Mouse (Mus musculus) spleen, postnatal 36 days (tissue): ENCODE measurements around the gene Rab20.
"Not testable (repeated sequence)": the region's sequence is repeated elsewhere in the genome, so short reads cannot be mapped to it uniquely, and the experiment has no call there.

Source experiments
- DNase-seq, 2 experiments: peaks; one replicate each; pipeline ENCODE4 v3.0.0; 2022; ENCODE audit warnings: low spot score in 2 of 2, mixed read lengths in 1 of 2

Rab20 gene

DNA sequence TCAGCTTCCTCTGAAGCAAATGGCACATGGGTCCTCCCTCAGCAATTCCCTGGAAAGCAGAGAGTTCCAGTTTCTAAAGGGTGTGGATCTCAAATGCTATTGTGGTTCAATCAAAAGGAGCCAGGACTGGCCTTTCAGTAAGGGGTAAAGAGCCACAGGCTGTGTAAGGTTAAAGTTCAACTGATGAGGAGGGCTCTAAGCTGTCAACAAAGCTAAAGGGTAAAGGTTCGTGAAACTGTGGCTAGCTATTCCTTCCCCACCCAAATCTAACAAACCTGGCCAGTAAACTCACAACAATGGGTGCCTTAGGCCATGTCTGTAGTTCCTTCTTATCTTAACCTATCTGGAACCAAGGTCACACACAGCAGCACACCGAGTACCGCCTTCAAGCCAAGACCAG, 3.4 kb upstream of the Rab20 start:
- no peak for DNase-seq

DNA sequence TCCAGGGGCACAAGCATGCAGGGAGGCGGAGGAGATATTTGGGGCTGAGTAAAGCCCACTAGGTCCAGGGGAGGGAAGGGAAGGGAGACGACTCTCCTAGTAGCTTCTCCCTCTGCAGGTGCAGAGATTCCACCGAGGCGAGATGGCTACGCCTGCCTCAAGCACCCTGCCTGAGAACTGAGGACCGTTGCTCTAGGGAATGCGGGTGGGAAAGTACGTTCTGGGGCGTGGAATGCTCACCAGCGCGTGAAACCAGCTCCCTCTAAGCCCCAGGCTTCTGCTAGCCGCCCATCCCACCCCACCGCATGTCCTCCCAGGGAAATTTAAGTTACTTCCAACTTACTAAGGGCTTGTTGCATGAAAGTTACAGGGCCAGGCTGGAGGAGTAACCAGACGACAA, 1.1 kb upstream of the Rab20 start:
- no peak for DNase-seq

DNA sequence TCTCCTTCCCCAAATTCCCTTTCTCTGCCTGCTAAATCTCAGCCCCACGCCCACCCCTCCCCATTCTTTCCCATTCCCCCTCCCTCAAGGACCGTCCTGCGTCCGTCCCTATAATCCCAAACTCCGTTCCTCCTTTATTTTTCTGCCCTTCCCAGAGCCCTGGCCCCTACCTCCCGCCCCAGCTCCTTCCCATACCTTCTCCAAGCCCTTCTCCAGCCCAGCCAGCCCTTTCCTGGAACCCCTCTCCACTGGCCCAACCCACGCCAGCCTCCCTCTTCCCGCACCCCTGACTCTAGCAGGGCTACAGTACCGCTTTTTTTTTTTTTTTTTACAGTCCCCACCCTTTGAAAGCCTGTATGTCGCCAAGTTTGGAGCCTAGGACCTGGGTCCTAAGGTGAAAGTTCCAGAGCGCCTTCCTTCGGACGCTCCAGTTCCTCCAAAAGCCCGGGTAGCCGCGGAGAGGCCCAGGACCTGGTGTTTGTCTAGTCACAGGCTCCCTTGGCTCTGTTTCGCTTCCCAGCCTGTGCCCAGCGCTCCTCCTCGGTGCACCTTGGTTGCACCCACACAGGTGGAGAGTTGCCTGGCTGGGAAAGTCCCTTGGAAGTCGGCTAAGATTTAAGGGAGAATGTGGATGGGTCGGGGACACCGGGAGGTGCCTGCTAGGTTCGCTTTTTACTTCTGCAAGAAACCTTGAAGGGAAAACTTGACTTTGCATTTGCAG, 457 bp upstream of the Rab20 start:
- no peak for DNase-seq

DNA sequence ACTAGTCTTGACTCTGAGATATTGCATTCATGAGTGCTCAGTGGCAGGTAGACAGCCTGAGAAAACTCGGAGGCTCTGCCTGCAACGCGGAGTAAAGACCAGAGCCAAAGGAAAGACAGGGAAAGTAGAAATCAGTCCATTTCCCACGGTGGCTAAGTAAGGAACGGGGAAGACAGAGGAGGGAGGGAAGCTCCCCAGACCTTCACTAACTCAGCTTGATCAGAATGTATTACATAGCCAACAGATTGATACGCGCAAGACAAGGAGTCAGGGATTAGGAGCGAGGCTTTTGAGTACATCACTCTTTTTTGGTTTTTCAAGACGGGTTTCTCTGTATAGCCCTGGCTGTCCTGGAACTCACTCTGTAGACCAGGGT, 1.3 kb downstream of the Rab20 start:
- no peak for DNase-seq

DNA sequence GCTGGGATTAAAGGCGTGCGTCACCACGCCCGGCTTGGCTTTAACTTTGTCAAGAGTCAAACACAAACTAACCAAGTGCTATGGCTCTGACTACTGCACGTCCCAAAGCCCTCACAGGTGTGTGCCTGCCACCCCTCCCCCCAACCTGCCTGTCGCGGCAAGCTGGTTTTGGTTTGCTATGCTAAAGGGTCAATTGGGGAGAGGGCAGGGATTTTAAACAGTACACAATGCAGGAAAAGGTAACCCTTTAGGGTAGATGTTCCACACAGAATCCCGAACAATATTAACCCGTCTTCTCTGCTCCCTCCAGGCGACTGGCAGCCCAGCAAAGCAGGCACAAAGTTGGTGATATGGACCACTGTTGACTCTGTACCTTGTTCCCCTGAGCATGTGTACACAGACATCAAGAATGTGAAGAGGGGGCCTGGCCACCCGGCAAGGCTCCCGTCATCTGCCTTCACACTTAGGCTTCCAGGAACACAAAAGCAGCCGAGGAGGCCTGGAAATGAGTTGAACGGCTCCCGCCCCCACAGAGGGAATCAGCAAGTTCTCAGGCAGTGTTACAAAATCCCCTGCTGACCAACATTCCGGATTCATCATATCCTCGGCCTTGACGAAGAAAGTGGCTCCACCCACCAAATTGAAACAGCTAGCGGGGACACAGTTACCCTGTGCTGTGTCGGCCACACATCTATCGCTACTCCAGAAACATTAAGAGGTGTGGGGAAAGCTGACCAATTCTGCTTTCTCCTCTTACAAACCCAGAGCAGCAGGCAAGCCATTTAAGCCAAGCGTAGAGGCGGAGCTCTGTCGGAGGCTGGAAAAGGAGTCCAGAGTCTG, 2.0 kb downstream of the Rab20 start:
- peak; percentile 22 to 47 for DNase-seq

DNA sequence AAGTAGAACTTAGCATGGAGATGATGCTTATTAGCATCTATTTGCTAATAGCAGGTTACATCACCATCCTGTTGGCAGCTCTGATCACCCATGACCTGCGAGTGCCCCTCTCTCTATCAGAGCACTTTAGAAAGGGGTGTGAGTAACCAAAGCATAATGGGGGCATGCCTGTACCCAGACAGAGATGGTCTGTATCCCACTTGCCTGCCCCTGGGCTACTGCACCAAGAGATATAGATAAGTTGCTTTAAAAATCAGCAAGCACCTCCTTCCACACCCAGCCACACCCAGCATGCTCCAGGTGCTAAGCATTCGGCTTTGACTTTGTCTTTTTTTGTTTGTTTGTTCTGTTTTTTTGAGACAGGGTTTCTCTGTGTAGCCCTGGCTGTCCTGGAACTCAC, 2.6 kb downstream of the Rab20 start:
- DNase-seq, result no peak

DNA sequence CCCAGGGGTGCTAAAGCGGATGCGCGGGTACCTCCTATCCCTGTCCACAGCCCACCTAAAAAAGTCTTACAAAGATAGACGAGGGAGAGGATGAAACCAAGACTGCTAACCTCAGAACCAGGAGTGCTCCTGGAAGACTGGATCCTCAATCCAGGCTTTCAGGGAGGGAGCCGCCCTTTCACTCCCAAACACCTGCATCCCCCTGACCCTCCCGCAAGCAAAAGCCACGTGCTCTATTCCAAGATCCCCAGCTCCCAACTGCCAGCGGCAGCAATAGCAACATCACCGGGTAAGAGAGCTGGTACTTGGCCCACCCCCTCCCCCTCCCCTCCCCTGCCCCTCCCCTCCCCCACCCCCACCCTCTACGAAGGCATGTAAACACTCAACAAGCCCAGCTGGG, 3.1 kb downstream of the Rab20 start:
- no peak for DNase-seq

DNA sequence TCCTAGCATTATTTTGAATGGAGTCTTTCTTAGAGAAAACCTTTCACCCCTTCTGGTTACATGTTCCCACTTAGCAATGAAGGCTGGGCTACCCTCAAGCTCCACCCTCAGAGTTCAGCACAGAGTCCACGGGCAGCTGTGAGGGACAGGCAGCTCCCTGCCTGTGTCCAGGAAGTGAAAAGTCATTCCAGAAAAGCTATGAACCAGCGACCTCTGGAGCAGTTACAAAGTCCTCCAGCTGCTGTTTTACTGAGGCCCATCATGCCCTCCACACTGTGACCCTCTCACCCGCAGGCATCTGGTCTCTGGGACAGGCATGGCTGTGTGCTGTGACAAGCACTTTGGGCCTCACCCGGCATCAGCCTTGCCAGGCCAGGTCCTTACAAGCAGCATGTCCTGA, 5.4 kb downstream of the Rab20 start:
- DNase-seq, result no peak

DNA sequence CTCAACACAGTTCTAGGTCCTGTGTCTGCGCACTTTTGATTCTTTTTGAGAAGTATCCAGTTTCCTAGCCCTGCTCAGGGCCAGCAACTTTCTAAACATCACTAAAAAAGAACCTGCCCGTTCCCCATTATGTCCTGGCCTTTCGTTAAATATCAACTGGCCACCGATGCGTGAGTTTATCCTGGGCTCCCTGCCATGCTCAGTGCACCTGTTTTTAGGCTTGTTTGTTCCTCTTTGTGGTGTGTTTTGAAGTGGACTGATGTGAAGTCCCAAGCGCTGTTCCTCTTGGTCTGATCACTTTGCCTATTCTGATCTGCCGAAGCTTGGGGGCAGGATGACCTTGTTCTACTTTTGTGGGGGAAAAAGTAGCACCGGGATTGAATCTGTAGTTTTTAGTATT, 7.2 kb downstream of the Rab20 start:
- no peak for DNase-seq

DNA sequence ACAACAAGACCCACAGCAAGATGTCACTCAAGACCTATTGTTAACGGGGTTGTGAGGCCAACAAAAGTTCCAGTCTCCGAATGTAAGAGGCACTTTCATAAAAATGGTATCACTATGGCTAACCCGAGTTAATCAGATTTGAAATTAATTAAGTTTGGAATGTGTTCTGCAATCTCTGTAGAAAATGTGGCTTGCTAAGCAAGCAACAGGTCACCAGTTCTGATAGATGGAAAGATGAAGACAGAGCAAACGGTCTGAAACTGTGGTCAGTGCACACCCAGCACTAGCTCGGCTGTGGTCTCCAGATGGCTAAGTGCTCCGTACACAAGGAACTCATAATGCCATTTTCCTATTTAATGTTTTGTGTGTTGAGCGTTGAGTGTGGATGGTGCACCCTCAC, 7.8 kb downstream of the Rab20 start:
- no peak for DNase-seq

DNA sequence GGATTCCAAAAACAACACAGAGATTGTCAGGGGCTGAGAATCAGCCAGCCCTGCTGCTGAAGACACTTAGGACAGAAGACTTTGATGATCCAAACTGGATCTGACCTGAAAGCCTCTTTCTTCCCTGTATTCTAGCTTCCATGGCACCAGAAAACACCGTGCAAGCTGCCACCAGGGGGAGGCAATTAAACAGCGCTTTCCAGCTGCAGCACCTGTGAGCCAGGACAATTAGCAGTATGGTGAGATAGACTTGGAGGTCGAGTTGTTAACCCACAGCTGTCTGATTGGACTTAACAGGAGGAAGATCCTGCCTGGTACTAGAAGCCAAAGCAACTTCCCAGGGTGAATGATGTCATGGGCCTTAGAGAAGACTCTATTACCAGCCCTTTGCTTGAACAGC, 9.4 kb downstream of the Rab20 start:
- DNase-seq, result no peak

DNA sequence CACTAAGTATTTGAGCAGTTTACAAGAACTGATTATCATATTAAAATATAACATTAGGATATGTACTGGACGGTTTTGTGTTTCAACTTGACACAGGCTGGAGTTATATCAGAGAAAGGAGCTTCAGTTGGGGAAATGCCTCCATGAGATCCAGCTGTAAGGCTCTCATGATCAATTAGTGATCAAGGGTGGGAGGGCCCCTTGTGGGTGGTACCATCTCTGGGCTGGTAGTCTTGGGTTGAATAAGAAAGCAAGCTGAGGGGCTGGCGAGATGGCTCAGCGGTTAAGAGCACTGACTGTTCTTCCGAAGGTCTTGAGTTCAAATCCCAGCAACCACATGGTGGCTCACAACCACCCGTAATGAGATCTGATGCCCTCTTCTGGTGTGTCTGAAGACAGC, 12.0 kb downstream of the Rab20 start:
- not testable (repeated sequence) for DNase-seq

DNA sequence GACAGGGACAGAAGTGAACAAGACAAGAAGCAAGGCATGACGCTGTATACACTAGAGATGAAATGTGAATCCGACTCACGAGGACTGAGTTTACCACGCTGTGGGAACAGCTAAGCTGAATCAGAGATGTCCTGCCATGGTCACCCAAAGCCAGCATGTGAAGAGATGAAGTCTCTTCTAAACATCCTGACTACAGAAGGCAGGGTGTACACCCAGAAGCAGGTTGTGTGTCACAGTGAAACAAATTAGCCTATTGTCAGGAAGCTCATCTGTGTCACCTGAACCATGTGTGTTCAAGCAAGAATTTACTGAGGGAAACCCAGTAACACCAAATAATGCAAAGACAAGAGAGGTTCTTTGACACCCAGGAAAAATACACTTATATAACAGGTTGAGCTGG, 12.9 kb downstream of the Rab20 start:
- DNase-seq, result no peak

DNA sequence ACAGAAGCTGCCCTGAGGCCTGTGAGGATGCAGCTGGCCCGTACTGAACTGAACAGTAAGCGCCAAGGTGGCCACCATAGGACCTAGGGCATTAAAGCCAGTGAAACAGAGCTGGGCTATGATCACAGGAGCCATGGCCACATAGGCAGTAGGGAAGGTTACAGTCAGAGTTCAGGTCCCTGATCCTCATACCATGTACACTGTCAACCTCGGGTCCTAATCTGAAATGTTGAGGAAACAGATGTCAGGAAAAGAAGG, 13.9 kb downstream of the Rab20 start:
- DNase-seq, result no peak

DNA sequence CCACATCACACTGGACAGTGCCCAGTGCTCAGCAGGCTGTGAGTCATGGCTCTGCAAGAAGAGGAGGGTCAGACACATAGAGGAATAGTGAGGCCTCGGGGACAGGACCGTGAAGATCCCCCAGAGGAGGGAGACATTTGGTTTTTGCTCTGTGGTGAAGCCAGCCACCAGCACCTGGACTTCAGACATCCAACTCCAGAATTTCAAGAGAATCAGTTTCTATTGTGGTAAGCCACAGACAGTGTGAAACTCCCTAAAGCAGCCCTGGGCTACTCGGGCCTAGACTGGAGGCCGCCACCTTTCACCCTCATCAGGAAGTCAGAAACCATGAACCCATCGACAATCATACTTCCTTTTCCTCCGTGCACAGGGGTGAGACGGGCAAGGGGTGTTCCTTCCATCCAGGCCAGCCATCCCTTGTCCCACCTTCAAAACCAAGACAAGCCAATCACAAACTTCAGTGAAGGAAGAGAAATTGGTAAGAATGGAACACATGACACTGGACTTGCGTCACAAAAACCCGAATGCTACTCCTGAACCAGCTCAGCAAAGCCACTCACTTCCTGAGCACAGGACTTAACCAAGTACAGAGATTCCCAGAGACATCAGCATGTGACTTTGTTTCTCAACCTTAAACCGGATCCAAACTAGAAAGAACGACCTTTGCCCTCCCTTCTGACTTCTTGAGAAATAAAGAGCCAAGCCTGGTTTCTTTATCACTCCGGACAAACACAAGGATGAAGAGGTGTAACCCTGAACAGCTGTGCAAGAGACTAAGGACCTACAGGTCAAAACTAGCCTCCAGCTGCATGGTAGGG, 14.4 kb downstream of the Rab20 start:
- DNase-seq, result peak; percentile 59 to 63

DNA sequence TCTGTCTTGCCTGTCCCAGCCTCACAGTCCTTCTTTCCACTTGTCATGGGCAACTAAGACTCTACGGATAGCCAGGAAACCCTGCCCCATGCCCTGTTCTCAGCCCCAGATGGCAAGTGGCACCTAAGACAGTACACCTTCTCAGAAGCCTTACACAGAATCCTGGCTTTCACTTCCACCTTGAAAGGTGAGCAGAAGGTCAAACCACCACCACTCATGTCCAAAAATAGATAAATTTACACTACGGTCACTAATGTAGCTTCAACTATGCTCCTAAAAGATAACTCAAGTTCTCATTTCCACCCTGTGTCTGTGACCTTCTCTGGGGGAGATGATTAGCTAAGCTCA, 15.0 kb downstream of the Rab20 start:
- DNase-seq, result peak; percentile 25 to 48

DNA sequence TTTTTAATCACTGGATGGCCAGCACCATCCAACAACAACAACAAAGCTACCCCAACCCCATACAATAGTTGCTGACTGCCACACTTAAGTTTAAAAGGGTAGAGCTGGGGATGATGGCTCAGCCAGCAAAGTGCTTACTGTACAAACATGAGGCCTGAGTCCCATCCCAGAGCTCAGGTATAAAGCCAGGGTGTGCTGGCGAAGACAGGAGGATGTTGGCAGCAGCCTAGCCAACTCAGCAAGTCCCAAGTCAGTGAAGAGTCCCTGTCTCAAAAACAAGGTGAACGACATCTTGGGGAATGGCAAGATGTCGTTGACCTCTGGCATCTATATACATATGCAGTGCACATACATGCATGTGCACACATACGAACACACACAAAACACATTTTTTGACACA, 15.9 kb downstream of the Rab20 start:
- DNase-seq, result no peak

DNA sequence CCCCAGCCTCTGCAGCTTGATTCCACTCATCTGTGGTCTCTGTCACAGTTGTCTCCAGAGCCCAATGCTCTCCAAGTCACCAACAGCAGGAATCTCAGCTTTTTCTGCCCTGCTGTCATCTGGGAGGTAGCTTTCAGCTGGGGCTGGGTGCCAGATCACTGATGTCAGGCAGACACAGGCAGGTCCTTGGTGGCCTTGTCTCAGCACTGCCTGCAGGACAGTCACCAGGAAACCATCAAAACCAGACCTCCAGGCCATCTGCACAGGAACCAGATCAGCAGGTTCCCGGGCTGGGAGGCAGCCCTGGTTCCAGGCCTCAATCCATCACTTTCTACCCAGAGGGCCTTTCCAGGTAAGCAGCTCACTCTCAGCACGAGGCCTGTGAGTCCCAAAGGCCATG, 16.7 kb downstream of the Rab20 start:
- DNase-seq, result no peak

DNA sequence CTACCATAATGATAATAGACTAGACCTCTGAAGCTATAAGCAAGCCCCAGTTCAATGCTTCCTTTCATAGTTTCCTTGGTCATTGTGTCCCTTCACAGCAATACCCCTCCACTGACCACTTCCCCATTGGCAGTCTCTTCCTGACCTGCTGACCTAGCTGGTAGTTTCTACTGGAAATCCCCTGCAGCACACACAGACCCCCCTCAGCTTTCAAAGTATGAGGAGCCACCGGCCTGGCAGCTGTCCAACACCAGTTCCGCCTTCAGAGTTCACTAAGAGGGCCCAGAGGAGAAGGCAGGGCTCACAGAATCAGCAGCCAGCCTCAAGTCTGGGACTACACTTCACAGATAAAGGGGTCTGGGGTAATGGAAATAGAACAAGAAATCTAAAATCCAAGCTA, 17.6 kb downstream of the Rab20 start:
- peak; percentile 59 to 67 for DNase-seq

DNA sequence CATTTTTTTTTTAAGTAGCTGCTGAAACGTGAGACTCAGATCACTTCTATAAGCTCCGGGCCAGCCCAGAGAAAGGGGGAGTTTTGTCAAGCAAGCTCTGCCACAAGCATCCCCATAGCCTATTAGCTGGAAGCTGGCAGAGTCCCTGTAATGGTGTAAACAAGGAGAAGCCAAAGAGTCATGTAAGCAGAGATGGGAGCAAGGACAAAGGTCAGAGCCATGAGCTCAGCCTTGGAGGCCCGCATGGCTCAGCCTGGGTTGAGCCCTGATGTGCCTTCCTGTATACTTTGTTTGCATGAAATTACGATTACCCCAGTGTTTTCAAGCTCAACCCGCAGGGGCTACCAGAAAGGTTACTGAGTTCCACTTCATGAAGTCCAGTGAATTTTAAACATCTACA, 19.5 kb downstream of the Rab20 start:
- no peak for DNase-seq

DNA sequence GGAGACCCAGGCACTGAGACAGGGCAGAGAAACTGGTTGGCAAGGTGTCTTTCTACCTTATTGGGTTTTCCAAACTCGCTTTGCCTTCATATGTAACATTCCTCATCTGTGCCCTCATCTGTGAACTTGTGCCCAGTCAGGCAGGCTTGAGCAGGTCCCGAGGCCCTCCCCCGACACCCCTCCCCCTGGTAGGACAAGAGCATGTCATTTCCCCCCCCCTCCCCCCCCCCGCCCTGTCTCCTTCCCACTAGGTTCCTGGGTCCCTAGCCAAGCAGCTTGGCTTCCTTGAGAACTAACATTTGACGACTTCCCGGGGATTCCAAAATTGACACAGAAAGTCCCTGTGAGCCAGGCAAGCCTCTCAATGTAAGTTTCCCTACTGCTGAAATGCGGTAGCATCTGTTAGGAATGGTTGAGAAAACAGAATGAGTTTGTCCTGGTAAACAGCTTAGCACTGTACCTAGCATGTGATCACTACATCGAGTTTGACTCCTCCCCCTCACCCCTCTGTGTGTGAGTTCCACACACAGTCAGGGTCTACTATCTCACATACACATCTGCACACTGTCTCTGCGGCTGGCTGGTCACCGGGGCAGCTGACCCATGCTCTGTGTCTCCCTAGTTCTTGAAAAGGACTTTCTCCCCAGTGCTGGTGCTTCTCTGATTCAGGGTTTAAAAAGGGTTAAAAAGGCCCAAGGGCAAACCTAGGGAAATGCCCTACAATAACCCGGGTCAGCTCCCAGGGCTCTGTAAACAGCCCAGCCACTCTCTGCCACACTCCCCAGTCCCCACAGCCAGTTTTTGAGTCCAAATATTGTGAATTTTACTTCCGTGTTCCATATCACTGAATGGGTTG, 20.3 kb downstream of the Rab20 start:
- DNase-seq, result peak in 1 of 2 experiments; percentile 10

DNA sequence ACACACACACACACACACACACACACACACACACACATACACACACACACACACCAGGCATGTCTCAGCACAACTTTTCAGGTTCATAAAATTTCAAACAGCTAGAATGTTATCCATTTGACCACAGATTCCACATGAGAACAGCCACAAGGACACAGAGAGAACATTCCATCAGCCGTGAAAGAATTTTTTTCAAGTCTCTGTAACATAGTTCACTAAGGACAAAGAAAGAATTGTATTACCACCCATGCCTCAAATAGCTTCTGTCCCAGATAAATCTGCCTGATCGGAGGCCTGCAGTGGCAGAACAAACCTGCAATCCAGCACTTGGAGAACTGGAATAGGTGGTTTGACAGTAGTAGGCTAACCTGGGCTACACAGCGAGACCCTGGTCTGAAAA, 21.2 kb downstream of the Rab20 start:
- DNase-seq, result no peak
